Comparison of ENCODE assay signal across 23 mouse cellular contexts in genomic region chr17:36030046-36030702, GRCm38 (mm10). TPM values are rescaled to one million over a fixed set of nuclear protein-coding genes. Genes with fewer than 3 reads are reported as not detected.
A peak's percentile ranks its signal among the peaks of the same experiment; 100 is the strongest.
DNase-seq lines count a peak whose midpoint lies in the region; ATAC-seq and TF ChIP-seq lines count a peak whose summit lies in the region.
"Not testable (repeated sequence)": the region's sequence is repeated elsewhere in the genome, so short reads cannot be mapped to it uniquely, and the experiment has no call there.
"Had no signal": no experiment of that assay in that cellular context is flagged by ENCODE, and none has a peak within 500 bp of the region (broad histone marks: within the 10 kb centered on the region; RNA-seq: fewer than 3 reads in every experiment).

No protein-coding gene starts in this region.

- not testable (repeated sequence) for TF ChIP-seq POLR2A in liver, adult 2 months (IDR thresholded peaks at IDR 0.05; ENCODE audit: extremely low read depth, insufficient read depth, low read length); myocyte (IDR thresholded peaks at IDR 0.05; ENCODE audit: insufficient read length, low read depth)

- not testable (repeated sequence) for TF ChIP-seq CTCF in G1E (IDR thresholded peaks at IDR 0.05; ENCODE audit: low read depth, low read length); liver, adult 2 months (IDR thresholded peaks at IDR 0.05; ENCODE audit: low read depth, low read length)

- WGBS in liver, adult 2 months, result 69% methylated on average over 4 of the region's 4 CpGs
- WGBS in liver, embryonic 16.5 days (ENCODE audit: insufficient replicate concordance), result 59% methylated on average over 2 of the region's 4 CpGs

- not testable (repeated sequence) for H3ac ChIP-seq in myocyte (ENCODE audit: control insufficient read depth, insufficient read length)

- H3K9me3 ChIP-seq in G1E (replicated peaks), result peaks cover 15% of the 10 kb centered on the region
- not testable (repeated sequence) for H3K9me3 ChIP-seq in liver, embryonic 16.5 days (replicated peaks; ENCODE audit: control insufficient read depth, low read length)

- H3K4me1 ChIP-seq in G1E (ENCODE audit: insufficient read depth, low read depth, low read length), result peaks cover 43% of the 10 kb centered on the region
- peaks cover 17% of the 10 kb centered on the region for H3K4me1 ChIP-seq in liver, adult 2 months (ENCODE audit: control insufficient read depth, insufficient read depth, low read length)
- peaks cover 18% of the 10 kb centered on the region for H3K4me1 ChIP-seq in liver, embryonic 16.5 days (ENCODE audit: control insufficient read depth, low read depth, low read length)

- peaks cover 47% of the 10 kb centered on the region for H3K36me3 ChIP-seq in G1E (replicated peaks)
- H3K36me3 ChIP-seq in liver, adult 2 months (ENCODE audit: control insufficient read depth, insufficient read depth, low read length); liver, embryonic 16.5 days (ENCODE audit: control insufficient read depth, insufficient read depth); myocyte (ENCODE audit: control insufficient read depth, insufficient read depth): not testable (repeated sequence)

- H3K4me2 ChIP-seq in liver, embryonic 16.5 days (ENCODE audit: low read depth, low read length), result not testable (repeated sequence)
- peak overlapping the region; percentile 19 for H3K4me2 ChIP-seq in myocyte (ENCODE audit: low read depth)

- ATAC-seq in G1E (ENCODE audit: extremely low read depth, insufficient number of reproducible peaks, low FRiP score, poor library complexity, severe bottlenecking), result peak; percentile 37; the same call in 1 of the 2 replicates
- peak; percentile 78 for ATAC-seq in erythroblast, adult 5-6 weeks (replicated peaks; ENCODE audit: low FRiP score, poor library complexity, severe bottlenecking)
- ATAC-seq in liver, embryonic 16.5 days (ENCODE audit: low read depth), result peak; percentile 42

- not testable (repeated sequence) for H3K9ac ChIP-seq in liver, adult 2 months (ENCODE audit: low read depth, low read length); liver, embryonic 16.5 days (ENCODE audit: low read depth, low read length)

- H3K27me3 ChIP-seq in G1E (ENCODE audit: insufficient read depth, low read length); liver, adult 2 months (ENCODE audit: control insufficient read depth, insufficient read depth, low read length); liver, embryonic 16.5 days (ENCODE audit: control insufficient read depth, insufficient read depth, low read depth, low read length); myocyte (ENCODE audit: control insufficient read depth, insufficient read depth, insufficient read length): not testable (repeated sequence)

- DNase-seq in G1E (ENCODE audit: low spot score), result not testable (repeated sequence)
- DNase-seq in heart, adult 8-10 months (ENCODE audit: low spot score), result peak; percentile 50
- DNase-seq in liver, adult 2 months (ENCODE audit: extremely low read depth, low read depth, low spot score), result peak; percentile 28
- DNase-seq in urinary bladder, adult 2 months (ENCODE audit: low spot score), result peak; percentile 21

- not testable (repeated sequence) for H3K4me3 ChIP-seq in G1E (ENCODE audit: low read depth, low read length); liver, adult 2 months (ENCODE audit: insufficient read depth, low read depth, low read length); liver, embryonic 16.5 days (ENCODE audit: low read depth, low read length); myocyte

- not testable (repeated sequence) for H3K27ac ChIP-seq in liver, adult 2 months (replicated peaks; ENCODE audit: insufficient read depth, low read depth, low read length); liver, embryonic 16.5 days (ENCODE audit: low read length)

- not testable (repeated sequence) for H3K79me2 ChIP-seq in liver, adult 2 months (ENCODE audit: control insufficient read depth, insufficient read depth, low read length)
- peaks cover 32% of the 10 kb centered on the region for H3K79me2 ChIP-seq in myocyte (ENCODE audit: control insufficient read depth, insufficient read depth)

RNA-seq across cellular contexts. Expression of gene H2-T23, which starts 2.5 kb away (rescaled TPM):
- total RNA-seq in G1E (2014; fragmentation: Nextera tagmentation) (2.3 and 11.3 TPM in 2 replicates), G1E (2017) (21.6 and 29.4 TPM in 2 replicates)
- polyA plus RNA-seq in G1E (2012) (9.5 and 9.8 TPM in 2 replicates), myocyte (2012; fragmentation: generic; extraction: Trizol) (13.6 TPM)
- 249 and 264 TPM in 2 replicates for total RNA-seq in erythroblast, adult 5-6 weeks (2015; ENCODE audit: low replicate concordance)
- total RNA-seq in erythroblast, adult 5-6 weeks (2017; ENCODE audit: low replicate concordance), result 271 and 275 TPM in 2 replicates
- total RNA-seq in heart, adult 8-10 months (2022), result 10 to 100 TPM; 26.8 to 28.5 (median 27.9) TPM
- total RNA-seq in liver, adult 2 months (2014; rRNA removed), result 291 and 323 TPM in 2 replicates
- polyA plus RNA-seq in liver, adult 2 months (2012; rRNA removed), result 423 and 492 TPM in 2 replicates
- 69.6 and 73.5 TPM in 2 replicates for polyA plus RNA-seq in liver, embryonic 16.5 days (2015; fragmentation: Nextera tagmentation; extraction: Ambion mirVana)
- polyA plus RNA-seq in urinary bladder, adult 2 months (2012; rRNA removed), result 189 and 190 TPM in 2 replicates

RNA-seq across cellular contexts. Expression of gene H2-T24, which starts 9.8 kb away (rescaled TPM):
- total RNA-seq in G1E (2014; fragmentation: Nextera tagmentation) (16.6 TPM in 1 of 2 replicates, not detected in the other), G1E (2017) (5.8 and 6.9 TPM in 2 replicates)
- polyA plus RNA-seq in G1E (2012) (0.47 and 0.50 TPM in 2 replicates), myocyte (2012; fragmentation: generic; extraction: Trizol) (0.47 TPM)
- total RNA-seq in erythroblast, adult 5-6 weeks (2015; ENCODE audit: low replicate concordance), result 161 and 177 TPM in 2 replicates
- total RNA-seq in erythroblast, adult 5-6 weeks (2017; ENCODE audit: low replicate concordance), result 587 and 609 TPM in 2 replicates
- total RNA-seq in heart, adult 8-10 months (2022), result 1 to 10 TPM; 6.1 to 7.4 (median 7.1) TPM
- 4.9 and 5.3 TPM in 2 replicates for total RNA-seq in liver, adult 2 months (2014; rRNA removed)
- 1.9 and 2.1 TPM in 2 replicates for polyA plus RNA-seq in liver, adult 2 months (2012; rRNA removed)
- polyA plus RNA-seq in liver, embryonic 16.5 days (2015; fragmentation: Nextera tagmentation; extraction: Ambion mirVana), result 6.6 and 7.9 TPM in 2 replicates
- polyA plus RNA-seq in urinary bladder, adult 2 months (2012; rRNA removed), result 1.5 and 2.0 TPM in 2 replicates

RNA-seq across cellular contexts. Expression of gene H2-T22, which starts 12.4 kb away (rescaled TPM):
- 6.5 and 12.0 TPM in 2 replicates for total RNA-seq in G1E (2014; fragmentation: Nextera tagmentation)
- 20.0 and 22.8 TPM in 2 replicates for total RNA-seq in G1E (2017)
- polyA plus RNA-seq in G1E (2012), result 3.1 and 5.7 TPM in 2 replicates
- 10.4 and 21.5 TPM in 2 replicates for total RNA-seq in erythroblast, adult 5-6 weeks (2015; ENCODE audit: low replicate concordance)
- 12.8 and 20.4 TPM in 2 replicates for total RNA-seq in erythroblast, adult 5-6 weeks (2017; ENCODE audit: low replicate concordance)
- 10 to 100 TPM; 10.4 to 14.0 (median 13.0) TPM for total RNA-seq in heart, adult 8-10 months (2022)
- 115 and 138 TPM in 2 replicates for total RNA-seq in liver, adult 2 months (2014; rRNA removed)
- 98.2 and 110 TPM in 2 replicates for polyA plus RNA-seq in liver, adult 2 months (2012; rRNA removed)
- polyA plus RNA-seq in liver, embryonic 16.5 days (2015; fragmentation: Nextera tagmentation; extraction: Ambion mirVana), result 11.3 and 13.4 TPM in 2 replicates
- 22.1 TPM for polyA plus RNA-seq in myocyte (2012; fragmentation: generic; extraction: Trizol)
- 66.8 and 76.7 TPM in 2 replicates for polyA plus RNA-seq in urinary bladder, adult 2 months (2012; rRNA removed)

RNA-seq across cellular contexts. Expression of gene Gm6034, which starts 12.6 kb away (rescaled TPM):
- not detected in 2 replicates for total RNA-seq in G1E (2014; fragmentation: Nextera tagmentation)
- total RNA-seq in G1E (2017), result not detected in 2 replicates
- not detected in 2 replicates for polyA plus RNA-seq in G1E (2012)
- total RNA-seq in erythroblast, adult 5-6 weeks (2015; ENCODE audit: low replicate concordance), result not detected in 2 replicates
- total RNA-seq in erythroblast, adult 5-6 weeks (2017; ENCODE audit: low replicate concordance), result not detected in 2 replicates
- total RNA-seq in heart, adult 8-10 months (2022), result not detected
- 0.09 TPM in 1 of 2 replicates, not detected in the other for total RNA-seq in liver, adult 2 months (2014; rRNA removed)
- polyA plus RNA-seq in liver, adult 2 months (2012; rRNA removed), result 0.05 and 0.06 TPM in 2 replicates
- not detected in 2 replicates for polyA plus RNA-seq in liver, embryonic 16.5 days (2015; fragmentation: Nextera tagmentation; extraction: Ambion mirVana)
- not detected for polyA plus RNA-seq in myocyte (2012; fragmentation: generic; extraction: Trizol)
- polyA plus RNA-seq in urinary bladder, adult 2 months (2012; rRNA removed), result 0.06 TPM in 1 of 2 replicates, not detected in the other
- total RNA-seq: adrenal gland, postnatal 10 days; gastrocnemius, adult 18-20 months; gastrocnemius, postnatal 4 days; heart, postnatal 14 days; hindbrain, postnatal 0 days; left cerebral cortex, postnatal 14 days had no signal
- polyA plus RNA-seq: embryonic facial prominence, embryonic 12.5 days; erythroblast, embryonic 14.5 days; forebrain, embryonic 13.5 days; heart, embryonic 12.5 days; hindbrain, embryonic 11.5 days; hindbrain, postnatal 0 days; kidney, embryonic 15.5 days; limb, embryonic 12.5 days; lung, embryonic 14.5 days; midbrain, embryonic 16.5 days; neural tube, embryonic 14.5 days had no signal

RNA-seq across cellular contexts. Expression of gene Gm11127, which starts 28.0 kb away (rescaled TPM):
- total RNA-seq in G1E (2014; fragmentation: Nextera tagmentation) (not detected in 2 replicates), G1E (2017) (not detected in 2 replicates)
- polyA plus RNA-seq in G1E (2012) (not detected in 2 replicates), myocyte (2012; fragmentation: generic; extraction: Trizol) (0.23 TPM)
- not detected in 2 replicates for total RNA-seq in erythroblast, adult 5-6 weeks (2015; ENCODE audit: low replicate concordance)
- total RNA-seq in erythroblast, adult 5-6 weeks (2017; ENCODE audit: low replicate concordance), result not detected in 2 replicates
- total RNA-seq in heart, adult 8-10 months (2022), result 1 to 10 TPM; 4.0 to 5.5 (median 4.9) TPM
- 0.13 TPM in 1 of 2 replicates, not detected in the other for total RNA-seq in liver, adult 2 months (2014; rRNA removed)
- 0.06 TPM in 1 of 2 replicates, not detected in the other for polyA plus RNA-seq in liver, adult 2 months (2012; rRNA removed)
- polyA plus RNA-seq in liver, embryonic 16.5 days (2015; fragmentation: Nextera tagmentation; extraction: Ambion mirVana), result 0.20 TPM in 1 of 2 replicates, not detected in the other
- polyA plus RNA-seq in urinary bladder, adult 2 months (2012; rRNA removed), result 0.09 and 0.14 TPM in 2 replicates
- total RNA-seq: hindbrain, postnatal 0 days had no signal
- polyA plus RNA-seq: embryonic facial prominence, embryonic 12.5 days; erythroblast, embryonic 14.5 days; forebrain, embryonic 13.5 days; heart, embryonic 12.5 days; hindbrain, embryonic 11.5 days; hindbrain, postnatal 0 days; kidney, embryonic 15.5 days; limb, embryonic 12.5 days; lung, embryonic 14.5 days; midbrain, embryonic 16.5 days; neural tube, embryonic 14.5 days had no signal
